ENCODE assay signal across 10 mouse cellular contexts in genomic region chr5:73265460-73265859, GRCm38 (mm10). TPM values are rescaled to one million over a fixed set of nuclear protein-coding genes. Genes with fewer than 3 reads are reported as not detected.
DNase-seq lines count a peak whose midpoint lies in the region; ATAC-seq and TF ChIP-seq lines count a peak whose summit lies in the region.
"Had no signal": no experiment of that assay in that cellular context is flagged by ENCODE, and none has a peak within 500 bp of the region (broad histone marks: within the 10 kb centered on the region; RNA-seq: fewer than 3 reads in every experiment).

No protein-coding gene starts in this region.

- H3K9me3 ChIP-seq in lung, postnatal 0 days (ENCODE audit: low read length) = no peaks in the 10 kb centered on the region
- peaks cover 7% of the 10 kb centered on the region; the same call in 1 of the 2 replicates for H3K9me3 ChIP-seq in limb, embryonic 12.5 days
- no peaks in the 10 kb centered on the region; the same call in 1 of the 2 replicates for H3K9me3 ChIP-seq in hindbrain, embryonic 11.5 days (ENCODE audit: control insufficient read depth, low read length)
- no peaks in the 10 kb centered on the region for H3K9me3 ChIP-seq in midbrain, embryonic 11.5 days (ENCODE audit: control insufficient read depth, low read length)
- no peaks in the 10 kb centered on the region for H3K9me3 ChIP-seq in heart, embryonic 10.5 days

- WGBS in lung, postnatal 0 days = 28% methylated on average over 5 of the region's 5 CpGs
- WGBS in lung, adult 2 months = 27% methylated on average over 5 of the region's 5 CpGs
- WGBS in limb, embryonic 12.5 days = 14% methylated on average over 5 of the region's 5 CpGs
- WGBS in hindbrain, embryonic 11.5 days = 50% methylated on average over 5 of the region's 5 CpGs
- 78% methylated on average over 5 of the region's 5 CpGs for WGBS in midbrain, embryonic 11.5 days
- 29% methylated on average over 5 of the region's 5 CpGs for WGBS in heart, embryonic 10.5 days

- H3K4me1 ChIP-seq in lung, postnatal 0 days (ENCODE audit: insufficient read depth, low read depth, low read length) = no peaks in the 10 kb centered on the region
- H3K4me1 ChIP-seq in lung, adult 2 months (ENCODE audit: control insufficient read depth, insufficient read depth, low read length) = no peaks in the 10 kb centered on the region; the same call in 1 of the 2 replicates
- H3K4me1 ChIP-seq in limb, embryonic 12.5 days (replicated peaks) = peaks cover 7% of the 10 kb centered on the region; the same call in 1 of the 2 replicates
- H3K4me1 ChIP-seq in hindbrain, embryonic 11.5 days (replicated peaks; ENCODE audit: control insufficient read depth, insufficient read depth, low read length) = no peaks in the 10 kb centered on the region
- no peaks in the 10 kb centered on the region for H3K4me1 ChIP-seq in midbrain, embryonic 11.5 days (ENCODE audit: control insufficient read depth, insufficient read depth, low read length)
- peaks cover 9% of the 10 kb centered on the region for H3K4me1 ChIP-seq in heart, embryonic 10.5 days

- no peaks in the 10 kb centered on the region for H3K27me3 ChIP-seq in lung, postnatal 0 days (replicated peaks; ENCODE audit: insufficient read depth, low read length)
- H3K27me3 ChIP-seq in limb, embryonic 12.5 days = no peaks in the 10 kb centered on the region
- H3K27me3 ChIP-seq in hindbrain, embryonic 11.5 days (ENCODE audit: control insufficient read depth, insufficient read depth, low read length) = no peaks in the 10 kb centered on the region
- H3K27me3 ChIP-seq in midbrain, embryonic 11.5 days (ENCODE audit: control insufficient read depth, insufficient read depth, low read length) = no peaks in the 10 kb centered on the region
- H3K27me3 ChIP-seq in heart, embryonic 10.5 days (ENCODE audit: insufficient read depth, poor library complexity, severe bottlenecking) = no peaks in the 10 kb centered on the region

- no peak overlapping the region for H3K4me2 ChIP-seq in lung, postnatal 0 days (replicated peaks; ENCODE audit: low read depth, low read length)
- no peak overlapping the region for H3K4me2 ChIP-seq in limb, embryonic 12.5 days
- H3K4me2 ChIP-seq in hindbrain, embryonic 11.5 days (replicated peaks; ENCODE audit: low read depth, low read length) = no peak overlapping the region
- H3K4me2 ChIP-seq in midbrain, embryonic 11.5 days = no peak overlapping the region

- DNase-seq in lung, postnatal 0 days (ENCODE audit: low spot score) = peak; percentile 59
- DNase-seq in lung, adult 2 months = no peak
- DNase-seq in embryo, embryonic 11 days = peak; percentile 31
- DNase-seq in thymus, postnatal 14 days = peak; percentile 70
- no peak for DNase-seq in hindbrain, embryonic 11.5 days (ENCODE audit: low spot score)
- DNase-seq in midbrain, embryonic 11.5 days (ENCODE audit: low spot score, missing footprints) = no peak
- DNase-seq in heart, embryonic 10.5 days (ENCODE audit: low spot score) = no peak
- DNase-seq: cerebellum, postnatal 36 days had no signal

- TF ChIP-seq CTCF in lung, postnatal 0 days (IDR thresholded peaks at IDR 0.05) = no peak
- no peak for TF ChIP-seq CTCF in lung, adult 2 months (IDR thresholded peaks at IDR 0.05; ENCODE audit: insufficient read depth, low read length)

- no peak overlapping the region for H3K9ac ChIP-seq in lung, postnatal 0 days (replicated peaks; ENCODE audit: low read depth)
- no peak overlapping the region for H3K9ac ChIP-seq in limb, embryonic 12.5 days (replicated peaks)
- H3K9ac ChIP-seq in hindbrain, embryonic 11.5 days (ENCODE audit: low read depth, low read length) = no peak overlapping the region
- H3K9ac ChIP-seq in midbrain, embryonic 11.5 days (ENCODE audit: low read length) = no peak overlapping the region

- no peak overlapping the region for H3K27ac ChIP-seq in lung, postnatal 0 days (ENCODE audit: low read length)
- peak overlapping the region; percentile 41; the same call in 1 of the 2 replicates for H3K27ac ChIP-seq in limb, embryonic 12.5 days
- H3K27ac ChIP-seq in hindbrain, embryonic 11.5 days (ENCODE audit: low read depth, low read length) = no peak overlapping the region
- no peak overlapping the region for H3K27ac ChIP-seq in midbrain, embryonic 11.5 days (ENCODE audit: low read depth, low read length)
- no peak overlapping the region for H3K27ac ChIP-seq in heart, embryonic 10.5 days

- TF ChIP-seq EP300 in lung, postnatal 0 days (IDR thresholded peaks at IDR 0.05) = no peak

- peak; percentile 80 for ATAC-seq in lung, postnatal 0 days
- ATAC-seq in limb, embryonic 12.5 days (ENCODE audit: insufficient number of reproducible peaks, insufficient read depth, low FRiP score, low TSS enrichment, low read depth) = no peak
- no peak for ATAC-seq in hindbrain, embryonic 11.5 days (ENCODE audit: low FRiP score)
- ATAC-seq in midbrain, embryonic 11.5 days (ENCODE audit: low FRiP score) = no peak
- ATAC-seq: midbrain, embryonic 16.5 days had no signal

- H3K36me3 ChIP-seq in lung, postnatal 0 days (ENCODE audit: insufficient read depth, low read length) = no peaks in the 10 kb centered on the region
- H3K36me3 ChIP-seq in limb, embryonic 12.5 days = no peaks in the 10 kb centered on the region
- no peaks in the 10 kb centered on the region for H3K36me3 ChIP-seq in hindbrain, embryonic 11.5 days (ENCODE audit: control insufficient read depth, insufficient read depth, low read length)
- no peaks in the 10 kb centered on the region for H3K36me3 ChIP-seq in midbrain, embryonic 11.5 days (ENCODE audit: control insufficient read depth, insufficient read depth, low read length)
- H3K36me3 ChIP-seq in heart, embryonic 10.5 days = no peaks in the 10 kb centered on the region

- no peak for TF ChIP-seq POLR2A in lung, adult 2 months (IDR thresholded peaks at IDR 0.05; ENCODE audit: borderline replicate concordance, extremely low read depth, low read depth, low read length)

- H3K4me3 ChIP-seq in lung, postnatal 0 days (ENCODE audit: low read depth, low read length) = no peak overlapping the region
- no peak overlapping the region for H3K4me3 ChIP-seq in lung, adult 2 months (replicated peaks; ENCODE audit: extremely low read depth, low read depth, low read length)
- no peak overlapping the region for H3K4me3 ChIP-seq in limb, embryonic 12.5 days (replicated peaks)
- no peak overlapping the region for H3K4me3 ChIP-seq in hindbrain, embryonic 11.5 days (ENCODE audit: low read depth, low read length)
- H3K4me3 ChIP-seq in midbrain, embryonic 11.5 days (ENCODE audit: low read depth, low read length) = no peak overlapping the region
- no peak overlapping the region for H3K4me3 ChIP-seq in heart, embryonic 10.5 days

RNA-seq across cellular contexts. Expression of gene Fryl, which starts 9.0 kb away (rescaled TPM):
- 20.9 and 21.9 TPM in 2 replicates for polyA plus RNA-seq in lung, postnatal 0 days (2015; fragmentation: Nextera tagmentation; extraction: Ambion mirVana)
- 59.5 and 72.1 TPM in 2 replicates for polyA plus RNA-seq in lung, adult 2 months (2012; rRNA removed)
- 21.2 and 23.3 TPM in 2 replicates for polyA plus RNA-seq in limb, embryonic 12.5 days (2016; fragmentation: Nextera tagmentation; extraction: Ambion mirVana)
- 40.2 and 53.2 TPM in 2 replicates for polyA plus RNA-seq in hindbrain, embryonic 11.5 days (2014; fragmentation: Nextera tagmentation; extraction: Ambion mirVana)
- polyA plus RNA-seq in midbrain, embryonic 11.5 days (2014; fragmentation: Nextera tagmentation; extraction: Ambion mirVana) = 39.0 and 42.5 TPM in 2 replicates
- 27.7 and 32.6 TPM in 2 replicates for polyA plus RNA-seq in heart, embryonic 10.5 days (2016; fragmentation: Nextera tagmentation; extraction: Ambion mirVana)

RNA-seq across cellular contexts. Expression of gene Ociad1, which starts 27.1 kb away (rescaled TPM):
- polyA plus RNA-seq in lung, postnatal 0 days (2015; fragmentation: Nextera tagmentation; extraction: Ambion mirVana) = 177 and 179 TPM in 2 replicates
- polyA plus RNA-seq in lung, adult 2 months (2012; rRNA removed) = 54.9 and 58.4 TPM in 2 replicates
- polyA plus RNA-seq in limb, embryonic 12.5 days (2016; fragmentation: Nextera tagmentation; extraction: Ambion mirVana) = 181 and 208 TPM in 2 replicates
- polyA plus RNA-seq in hindbrain, embryonic 11.5 days (2014; fragmentation: Nextera tagmentation; extraction: Ambion mirVana) = 148 and 177 TPM in 2 replicates
- 159 and 168 TPM in 2 replicates for polyA plus RNA-seq in midbrain, embryonic 11.5 days (2014; fragmentation: Nextera tagmentation; extraction: Ambion mirVana)
- polyA plus RNA-seq in heart, embryonic 10.5 days (2016; fragmentation: Nextera tagmentation; extraction: Ambion mirVana) = 169 and 198 TPM in 2 replicates

Comparison
In these comparisons a context has a peak if more than half of its experiments do, and no peak if none do; other contexts are left out.
1. DNase-seq: peak in lung, postnatal 0 days (single experiment), embryo, embryonic 11 days (single experiment) and thymus, postnatal 14 days (single experiment); none in lung, adult 2 months (single experiment), hindbrain, embryonic 11.5 days (single experiment), midbrain, embryonic 11.5 days (single experiment) and heart, embryonic 10.5 days (single experiment).